Mouse (Mus musculus) bone marrow, adult 2 months (tissue): ENCODE measurements around the gene Spata21.

Experiments used
- CTCF ChIP-seq: fragments of 200-500 bp; IDR thresholded peaks from 2 replicates; pipeline ENCODE4 v1.5.1; 2011; ENCODE audit warnings: low read length, control low read depth; ENCODE audit not compliant: control insufficient read depth, insufficient read depth
- POLR2A ChIP-seq: fragments of 200-500 bp; IDR thresholded peaks from 2 replicates; pipeline ENCODE4 v1.6.1; 2011; ENCODE audit warnings: low read depth, mild to moderate bottlenecking, control low read depth, low read length, borderline replicate concordance; ENCODE audit not compliant: control insufficient read depth

GRCm38 (mm10) chr4:141101855-141102254 lies 13.7 kb downstream of the Spata21 start:
- TF ChIP-seq CTCF (peak; percentile 50), POLR2A (no peak)
